Mouse (Mus musculus) MEL (cell line): ENCODE results near the gene P2rx6.

Experiments
- CHD1 ChIP-seq: IDR thresholded peaks from 2 replicates; pipeline ENCODE4 v1.6.1; 2012; ENCODE audit warnings: low read depth, mild to moderate bottlenecking, inconsistent platforms, low read length, improper control_type of control experiment
- CTCF ChIP-seq, 3 experiments: IDR thresholded peaks in 2 of 3; conservative IDR thresholded peaks in 1 of 3; 2 replicates each; pipeline ENCODE4 v1.5.1; 2011 to 2012; ENCODE audit warnings: low read length in 3 of 3, low read depth in 2 of 3, mild to moderate bottlenecking in 2 of 3, improper control_type of control experiment in 1 of 3, inconsistent platforms in 1 of 3, mixed read lengths in 1 of 3, moderate library complexity in 1 of 3; ENCODE audit not compliant: control insufficient read depth in 1 of 3, insufficient read depth in 1 of 3, poor library complexity in 1 of 3, severe bottlenecking in 1 of 3
- HCFC1 ChIP-seq: IDR thresholded peaks from 2 replicates; pipeline ENCODE4 v1.6.1; 2012; ENCODE audit warnings: low read depth, mild to moderate bottlenecking, inconsistent platforms, low read length, improper control_type of control experiment, moderate library complexity
- MEF2A ChIP-seq: IDR thresholded peaks from 2 replicates; pipeline ENCODE4 v1.6.1; 2014; ENCODE audit warnings: low read depth, mild to moderate bottlenecking, inconsistent platforms, low read length, improper control_type of control experiment; ENCODE audit not compliant: poor library complexity, insufficient replicate concordance, severe bottlenecking; ENCODE audit errors: extremely low read depth
- MXI1 ChIP-seq: IDR thresholded peaks from 2 replicates; pipeline ENCODE4 v1.6.1; 2011; ENCODE audit warnings: mild to moderate bottlenecking, low read depth, low read length, improper control_type of control experiment
- POLR2A ChIP-seq, 2 experiments: IDR thresholded peaks; 2 replicates each; pipeline ENCODE4 v1.6.1; 2011 to 2012; ENCODE audit warnings: low read length in 2 of 2, mild to moderate bottlenecking in 2 of 2, control low read depth in 1 of 2, improper control_type of control experiment in 1 of 2, low read depth in 1 of 2, moderate library complexity in 1 of 2; ENCODE audit not compliant: control insufficient read depth in 1 of 2, insufficient read depth in 1 of 2, poor library complexity in 1 of 2
- SMC3 ChIP-seq: IDR thresholded peaks from 2 replicates; pipeline ENCODE4 v1.6.1; 2011; ENCODE audit warnings: low read depth, low read length, improper control_type of control experiment
- TCF12 ChIP-seq: IDR thresholded peaks from 2 replicates; pipeline ENCODE4 v1.6.1; 2014; ENCODE audit warnings: low read depth, mild to moderate bottlenecking, inconsistent platforms, low read length, improper control_type of control experiment, moderate library complexity
- UBTF ChIP-seq: IDR thresholded peaks from 2 replicates; pipeline ENCODE4 v1.6.1; 2012; ENCODE audit warnings: low read depth, mild to moderate bottlenecking, inconsistent platforms, low read length, improper control_type of control experiment, moderate library complexity, borderline replicate concordance; ENCODE audit not compliant: insufficient read depth
- USF2 ChIP-seq, 2 experiments: IDR thresholded peaks; 2 replicates each; pipeline ENCODE4 v1.6.1; 2011 to 2012; ENCODE audit warnings: improper control_type of control experiment in 2 of 2, low read length in 2 of 2, borderline replicate concordance in 1 of 2, inconsistent platforms in 1 of 2, low read depth in 1 of 2, mild to moderate bottlenecking in 1 of 2; ENCODE audit not compliant: insufficient read depth in 1 of 2

DNA sequence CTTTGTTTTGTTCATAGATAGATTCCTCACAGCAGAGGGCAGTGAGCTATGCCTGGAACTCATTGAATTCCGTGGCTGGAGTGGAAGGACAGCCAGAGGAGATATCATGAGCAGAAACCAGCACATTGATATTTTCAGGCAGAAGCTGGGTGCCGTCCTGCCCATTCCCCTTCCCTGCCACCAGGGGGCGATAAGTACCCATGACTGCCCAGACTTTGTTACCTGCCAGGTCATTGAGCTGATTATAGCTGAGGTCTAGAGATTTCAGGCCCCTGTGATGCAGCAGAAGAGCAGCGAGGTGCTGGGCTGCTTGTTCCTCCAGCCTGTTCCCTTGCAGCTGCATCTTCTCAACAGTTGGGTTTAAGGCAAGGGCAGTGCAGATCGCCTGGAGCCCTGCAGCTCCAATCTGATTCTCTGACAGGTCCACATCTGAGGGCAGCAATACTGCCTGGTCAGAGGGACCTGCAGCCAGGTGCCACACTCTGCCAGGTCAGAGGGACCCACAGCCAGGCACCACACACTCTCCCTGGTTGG is 3.7 kb upstream of the P2rx6 start:
- TF ChIP-seq POLR2A (IDR thresholded peaks at IDR 0.05; ENCODE audit: control insufficient read depth in 1 of 2, insufficient read depth in 1 of 2, low read depth in 1 of 2, low read length in 2 of 2, poor library complexity in 1 of 2) (no peak), MEF2A (no peak), CTCF (IDR thresholded peaks at IDR 0.05 in 2 of 3, conservative IDR thresholded peaks at IDR 0.05 in 1 of 3; ENCODE audit: control insufficient read depth in 1 of 3, insufficient read depth in 1 of 3, low read depth in 2 of 3, low read length in 3 of 3, poor library complexity in 1 of 3, severe bottlenecking in 1 of 3) (peak; percentile 97 to 99 (median 97)), HCFC1 (no peak), CHD1 (no peak), TCF12 (no peak), USF2 (IDR thresholded peaks at IDR 0.05; ENCODE audit: borderline replicate concordance in 1 of 2, insufficient read depth in 1 of 2, low read depth in 1 of 2, low read length in 2 of 2) (no peak), UBTF (no peak), SMC3 (peak; percentile 95), MXI1 (no peak)
